Mouse (Mus musculus) stomach, postnatal 0 days (tissue): ENCODE measurements at regions not wholly inside any gene's neighbourhood (a gene's known extent, or its start where the extent isn't known, plus 50 kb on each side); places are given as distances from the start of the nearest gene placed in this dataset.

Source experiments
- CTCF ChIP-seq: IDR thresholded peaks from 2 replicates; pipeline ENCODE4 v1.5.1; 2016; ENCODE audit warnings: antibody characterized with exemption, low read depth, mild to moderate bottlenecking, moderate library complexity
- EP300 ChIP-seq: optimal IDR thresholded peaks from 2 replicates; pipeline ENCODE3; 2016; ENCODE audit warnings: antibody characterized with exemption

GRCm38 (mm10) chr11:45398188-45398587 lies 453.7 kb upstream of the Clint1 start:
- TF ChIP-seq EP300 (no peak), CTCF (no peak)
